Mouse (Mus musculus): Measurements from ENCODE around the gene Flot1. TPM values are rescaled to one million over a fixed set of nuclear protein-coding genes. Genes with fewer than 3 reads are reported as not detected.

Flot1 gene
- 41.0 and 43.5 TPM in 2 replicates for polyA plus RNA-seq (2015; fragmentation: Nextera tagmentation; extraction: Ambion mirVana)

DNA sequence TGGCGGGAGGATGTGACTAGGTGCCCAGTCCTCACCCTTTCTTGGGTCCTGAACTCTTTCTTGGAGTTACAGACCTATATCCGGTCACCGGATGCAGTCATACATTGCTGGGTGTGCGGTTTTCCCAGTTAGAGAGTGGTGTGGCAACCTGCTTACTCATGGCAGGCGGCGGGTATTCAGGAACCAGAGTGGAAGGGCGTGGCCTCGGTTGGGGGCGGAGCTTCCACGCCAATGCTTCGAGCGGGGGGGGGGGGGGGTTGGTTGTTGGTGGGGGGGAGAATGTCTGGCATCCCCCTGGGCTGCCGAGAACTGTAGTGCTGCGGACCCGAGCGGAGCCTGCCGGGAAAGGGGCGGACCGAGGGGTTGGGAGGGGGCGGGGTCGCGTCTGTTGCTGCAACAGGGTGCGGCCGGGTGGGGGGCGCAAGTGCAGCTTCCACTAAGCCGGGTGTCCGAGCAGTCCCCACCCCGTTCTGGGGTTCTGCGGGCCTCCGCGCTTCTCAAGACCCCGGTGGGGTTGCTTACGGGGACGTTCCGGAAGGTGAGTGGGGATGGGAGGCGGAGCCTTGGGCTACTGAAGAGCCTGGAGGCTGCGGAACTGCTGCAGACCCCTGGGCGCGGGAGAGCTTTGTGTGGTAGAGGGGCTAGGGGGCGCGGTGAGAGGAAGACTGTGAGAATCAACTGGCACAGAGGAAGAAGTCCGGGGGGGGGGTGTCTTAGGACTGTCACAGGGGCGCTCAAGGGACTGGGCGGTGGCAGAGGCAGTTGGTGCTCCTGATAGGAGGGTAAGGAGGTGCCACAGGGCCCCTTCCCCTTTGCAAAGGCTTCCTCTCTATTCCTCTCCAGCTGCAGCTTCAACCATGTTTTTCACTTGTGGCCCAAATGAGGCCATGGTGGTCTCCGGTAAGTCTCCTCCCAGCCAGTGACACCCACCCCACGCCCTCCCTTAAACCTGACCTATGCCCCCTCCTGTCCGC, at the start of gene Flot1:
Gene Flot1 (plus strand): TSS at position 267 of the 974 bp plus-strand sequence.
- TF ChIP-seq EP300 (optimal IDR thresholded peaks at IDR 0.05) (no peak), CTCF (IDR thresholded peaks at IDR 0.05; ENCODE audit: low read depth) (0 out of 2 replicates have a peak, but pooled peaks have one; percentile 6)
- H3K4me2 ChIP-seq (replicated peaks; ENCODE audit: low read depth), result peak within 1 kb of the TSS; percentile 84
- DNase-seq (ENCODE audit: low spot score) (peak; percentile 93), ATAC-seq (ENCODE audit: low FRiP score, low TSS enrichment) (peak; percentile 87)
- peak within 1 kb of the TSS; percentile 75 for H3K4me3 ChIP-seq (ENCODE audit: low read depth, low read length)
- peak within 1 kb of the TSS; percentile 92 for H3K27ac ChIP-seq (replicated peaks)
- no peaks in the 10 kb centered on the region for H3K27me3 ChIP-seq (ENCODE audit: control insufficient read depth, insufficient read depth, low read length)
- H3K4me1 ChIP-seq (replicated peaks; ENCODE audit: control insufficient read depth, insufficient read depth), result no peaks in the 10 kb centered on the region; the same call in 1 of the 2 replicates
- under 1% methylated on average over 43 of the region's 47 CpGs for WGBS
- H3K36me3 ChIP-seq (ENCODE audit: control insufficient read depth, insufficient read depth, low read length), result peaks cover 5% of the 10 kb centered on the region; the same call in 1 of the 2 replicates
- H3K9ac ChIP-seq (ENCODE audit: low read length), result peak within 1 kb of the TSS; percentile 86
- no peaks in the 10 kb centered on the region for H3K9me3 ChIP-seq (ENCODE audit: control insufficient read depth, low read length)

- TF ChIP-seq EP300 (optimal IDR thresholded peaks at IDR 0.05) (no peak), CTCF (IDR thresholded peaks at IDR 0.05; ENCODE audit: low read depth) (peak; percentile 33; the same call in 1 of the 2 replicates)
- no peak overlapping the region for H3K9ac ChIP-seq (ENCODE audit: low read length)
- 8% methylated on average over 13 of the region's 13 CpGs for WGBS
Observed at GRCm38 (mm10) chr17:35776811-35777609, 46.0 kb upstream of the Flot1 start.

GRCm38 (mm10) chr17:35778965-35779364, 44.1 kb upstream of the Flot1 start:
- TF ChIP-seq CTCF (IDR thresholded peaks at IDR 0.05; ENCODE audit: low read depth), result no peak
- no peak for TF ChIP-seq EP300 (optimal IDR thresholded peaks at IDR 0.05)
- ATAC-seq (ENCODE audit: low FRiP score, low TSS enrichment), result peak; percentile 39
- Histone ChIP-seq H3K4me2 (replicated peaks; ENCODE audit: low read depth) (no peak overlapping the region), H3K4me1 (replicated peaks; ENCODE audit: control insufficient read depth, insufficient read depth) (peaks cover 8% of the 10 kb centered on the region; the same call in 1 of the 2 replicates), H3K4me3 (ENCODE audit: low read depth, low read length) (no peak overlapping the region), H3K36me3 (ENCODE audit: control insufficient read depth, insufficient read depth, low read length) (no peaks in the 10 kb centered on the region), H3K27me3 (ENCODE audit: control insufficient read depth, insufficient read depth, low read length) (no peaks in the 10 kb centered on the region), H3K9me3 (ENCODE audit: control insufficient read depth, low read length) (no peaks in the 10 kb centered on the region), H3K27ac (replicated peaks) (peak overlapping the region; percentile 73), H3K9ac (ENCODE audit: low read length) (peak overlapping the region; percentile 18; the same call in 1 of the 2 replicates)
- DNase-seq (ENCODE audit: low spot score), result no peak
- WGBS, result 34% methylated on average over 6 of the region's 6 CpGs

More at GRCm38 (mm10) chr17:35776811-35777609, 46.0 kb upstream of the Flot1 start:
- Histone ChIP-seq H3K4me2 (replicated peaks; ENCODE audit: low read depth) (no peak overlapping the region), H3K36me3 (ENCODE audit: control insufficient read depth, insufficient read depth, low read length) (no peaks in the 10 kb centered on the region), H3K9me3 (ENCODE audit: control insufficient read depth, low read length) (no peaks in the 10 kb centered on the region), H3K4me1 (replicated peaks; ENCODE audit: control insufficient read depth, insufficient read depth) (peaks cover 8% of the 10 kb centered on the region; the same call in 1 of the 2 replicates), H3K27ac (replicated peaks) (peak overlapping the region; percentile 79), H3K27me3 (ENCODE audit: control insufficient read depth, insufficient read depth, low read length) (no peaks in the 10 kb centered on the region), H3K4me3 (ENCODE audit: low read depth, low read length) (no peak overlapping the region)
- DNase-seq (ENCODE audit: low spot score), result peak; percentile 82
- peak; percentile 68 for ATAC-seq (ENCODE audit: low FRiP score, low TSS enrichment)

DNA sequence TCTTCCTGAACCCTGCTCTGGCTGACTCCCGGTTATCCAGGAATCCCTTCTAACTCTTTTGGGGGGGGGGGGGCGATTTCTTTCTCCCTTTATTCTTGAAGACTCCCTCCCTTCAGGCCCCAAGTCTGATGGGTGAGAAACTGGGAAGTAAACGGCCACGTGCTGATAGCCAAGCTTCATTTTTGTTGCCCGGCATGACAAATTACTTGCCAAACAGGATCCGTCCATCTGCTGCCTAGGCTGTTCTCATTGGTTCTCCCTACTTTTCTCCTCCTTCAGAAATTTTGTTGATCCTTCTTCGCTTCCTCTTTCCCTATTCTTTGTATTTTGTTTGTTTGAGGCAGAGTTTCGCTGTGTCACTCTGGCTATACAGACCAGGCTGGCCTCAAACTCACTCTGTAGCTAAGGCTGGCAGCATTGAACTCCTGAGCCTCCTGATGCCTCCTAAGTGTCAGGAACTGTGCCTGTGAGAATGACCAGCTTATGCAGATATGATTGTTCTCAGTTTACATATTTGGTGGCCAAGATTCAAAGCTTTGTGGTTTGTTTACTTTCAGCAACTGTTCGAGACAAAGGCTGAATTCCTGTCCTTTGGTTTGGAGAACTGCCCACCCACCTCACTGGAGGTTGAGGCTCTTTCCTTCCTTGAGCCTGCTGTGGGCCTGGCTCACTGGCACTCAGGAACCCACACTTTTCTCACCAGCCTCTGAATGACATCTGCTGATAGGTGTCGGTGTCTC, 43.4 kb upstream of the Flot1 start:
- H3K9ac ChIP-seq (ENCODE audit: low read length), result peak overlapping the region; percentile 18; the same call in 1 of the 2 replicates
- no peaks in the 10 kb centered on the region for H3K9me3 ChIP-seq (ENCODE audit: control insufficient read depth, low read length)
- H3K4me3 ChIP-seq (ENCODE audit: low read depth, low read length), result no peak overlapping the region
- no peak for TF ChIP-seq EP300 (optimal IDR thresholded peaks at IDR 0.05)
- TF ChIP-seq CTCF (IDR thresholded peaks at IDR 0.05; ENCODE audit: low read depth), result no peak
- no peak overlapping the region for H3K4me2 ChIP-seq (replicated peaks; ENCODE audit: low read depth)
- DNase-seq (ENCODE audit: low spot score) (no peak), ATAC-seq (ENCODE audit: low FRiP score, low TSS enrichment) (no peak)
- no peaks in the 10 kb centered on the region for H3K36me3 ChIP-seq (ENCODE audit: control insufficient read depth, insufficient read depth, low read length)
- H3K27me3 ChIP-seq (ENCODE audit: control insufficient read depth, insufficient read depth, low read length), result no peaks in the 10 kb centered on the region
- H3K4me1 ChIP-seq (replicated peaks; ENCODE audit: control insufficient read depth, insufficient read depth), result peaks cover 8% of the 10 kb centered on the region; the same call in 1 of the 2 replicates
- whole genome bisulfite sequencing, result 44% methylated on average over 10 of the region's 10 CpGs
- peak overlapping the region; percentile 73 for H3K27ac ChIP-seq (replicated peaks)

GRCm38 (mm10) chr17:35780362-35780761, 42.7 kb upstream of the Flot1 start:
- no peaks in the 10 kb centered on the region for H3K36me3 ChIP-seq (ENCODE audit: control insufficient read depth, insufficient read depth, low read length)
- no peak overlapping the region for H3K27ac ChIP-seq (replicated peaks)
- no peak overlapping the region for H3K4me3 ChIP-seq (ENCODE audit: low read depth, low read length)
- no peak overlapping the region for H3K9ac ChIP-seq (ENCODE audit: low read length)
- DNase-seq (ENCODE audit: low spot score) (no peak), ATAC-seq (ENCODE audit: low FRiP score, low TSS enrichment) (no peak)
- H3K9me3 ChIP-seq (ENCODE audit: control insufficient read depth, low read length), result no peaks in the 10 kb centered on the region
- peaks cover 8% of the 10 kb centered on the region; the same call in 1 of the 2 replicates for H3K4me1 ChIP-seq (replicated peaks; ENCODE audit: control insufficient read depth, insufficient read depth)
- TF ChIP-seq EP300 (optimal IDR thresholded peaks at IDR 0.05) (no peak), CTCF (IDR thresholded peaks at IDR 0.05; ENCODE audit: low read depth) (no peak)
- H3K27me3 ChIP-seq (ENCODE audit: control insufficient read depth, insufficient read depth, low read length), result no peaks in the 10 kb centered on the region
- 94% methylated on average over 7 of the region's 7 CpGs for WGBS
- no peak overlapping the region for H3K4me2 ChIP-seq (replicated peaks; ENCODE audit: low read depth)

All from stomach, postnatal 0 days (tissue).